Mouse (Mus musculus) cerebellum, adult 2 months (tissue): ENCODE results near the gene Txnrd3. TPM values are rescaled to one million over a fixed set of nuclear protein-coding genes. Genes with fewer than 3 reads are reported as not detected.

ENCODE experiments used
- DNase-seq, 2 experiments: peaks; one replicate each; pipeline ENCODE4 v3.0.0; 2021
- H3K27ac ChIP-seq: fragments of 200-500 bp; 2 replicates; pipeline ENCODE4 v1.5.1; 2012; ENCODE audit warnings: low read length, control low read depth, inconsistent platforms; ENCODE audit not compliant: insufficient read depth
- H3K27me3 ChIP-seq: fragments of 200-500 bp; 2 replicates; pipeline ENCODE4 v1.6.1; 2012; ENCODE audit warnings: inconsistent platforms, mild to moderate bottlenecking, low read length, moderate library complexity; ENCODE audit not compliant: control insufficient read depth, insufficient read depth
- H3K4me1 ChIP-seq: fragments of 200-500 bp; 2 replicates; pipeline ENCODE4 v1.6.1; 2011; ENCODE audit warnings: low read length; ENCODE audit not compliant: control insufficient read depth, insufficient read depth
- H3K4me3 ChIP-seq: fragments of 200-500 bp; replicated peaks from 2 replicates; pipeline ENCODE3; 2011; ENCODE audit warnings: mild to moderate bottlenecking, low read depth, low read length, control low read depth; ENCODE audit not compliant: insufficient read depth
- CTCF ChIP-seq: fragments of 200-500 bp; IDR thresholded peaks from 2 replicates; pipeline ENCODE4 v1.5.1; 2011; ENCODE audit warnings: low read depth, mild to moderate bottlenecking, control low read depth, low read length, moderate library complexity, borderline replicate concordance; ENCODE audit not compliant: insufficient read depth
- POLR2A ChIP-seq: fragments of 200-500 bp; IDR thresholded peaks from 2 replicates; pipeline ENCODE4 v1.6.1; 2011; ENCODE audit warnings: low read length, control low read depth, borderline replicate concordance; ENCODE audit not compliant: insufficient read depth
- WGBS: fragments of 180-500 bp; shearing (Covaris S2); methylation state at CpG from one replicate; pipeline ENCODE4 v1.1.7; 2018; 5-methylcytosine and 5-hydroxymethylcytosine counted together
- polyA plus RNA-seq: library from polyadenylated mRNA; depleted of rRNA; stranded (reverse); fragments of >200 nt; gene quantifications from 2 replicates; pipeline ENCODE4 v1.2.3, GENCODE M21; 2012

The Txnrd3 gene
- polyA plus RNA-seq, 1 experiment: 5.5 TPM

DNA sequence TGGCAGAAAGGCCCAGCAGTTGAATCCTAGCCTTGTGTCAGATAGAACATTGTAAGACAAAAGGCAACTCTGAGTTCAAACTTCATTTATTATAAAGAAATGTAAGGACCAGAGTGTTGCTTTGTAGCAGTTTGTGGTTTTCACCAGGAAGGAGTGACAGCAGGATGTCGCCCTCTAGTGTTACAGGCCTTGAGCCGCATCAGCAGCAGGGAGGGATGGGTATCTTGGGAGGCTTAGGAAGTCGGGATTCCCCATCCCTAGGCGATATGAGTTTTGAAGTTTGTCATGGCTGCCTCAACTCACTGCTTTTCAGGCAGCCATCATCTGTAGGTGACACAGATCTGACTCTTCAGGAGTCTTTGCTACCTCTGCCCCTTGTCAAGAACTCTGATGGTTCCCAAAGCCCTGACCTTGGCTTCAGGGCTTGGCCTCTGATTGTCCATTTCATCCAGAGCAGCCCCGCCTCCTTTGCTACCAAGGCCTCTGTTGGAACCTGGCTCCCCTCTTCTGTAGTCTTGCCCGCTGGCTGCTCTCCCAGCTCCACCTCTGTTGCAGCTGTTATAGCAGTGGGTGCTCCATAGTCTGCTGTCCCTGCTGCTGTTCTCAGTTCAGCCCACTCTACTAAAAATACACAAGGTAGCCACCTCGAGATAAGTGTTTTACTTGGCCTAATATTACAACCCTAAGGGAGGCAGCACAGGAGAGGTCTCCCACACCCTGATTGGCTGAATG is 16.1 kb downstream of the Txnrd3 start:
- no peak for DNase-seq
- H3K4me1 ChIP-seq: no peaks in the 10 kb centered on the region
- H3K4me3 ChIP-seq: no peak overlapping the region
- 25% methylated on average over 7 of the region's 7 CpGs for WGBS
- H3K27ac ChIP-seq: no peak overlapping the region
- TF ChIP-seq POLR2A (no peak), CTCF (peak; percentile 64; the same call in 1 of the 2 replicates)
- no peaks in the 10 kb centered on the region for H3K27me3 ChIP-seq

DNA sequence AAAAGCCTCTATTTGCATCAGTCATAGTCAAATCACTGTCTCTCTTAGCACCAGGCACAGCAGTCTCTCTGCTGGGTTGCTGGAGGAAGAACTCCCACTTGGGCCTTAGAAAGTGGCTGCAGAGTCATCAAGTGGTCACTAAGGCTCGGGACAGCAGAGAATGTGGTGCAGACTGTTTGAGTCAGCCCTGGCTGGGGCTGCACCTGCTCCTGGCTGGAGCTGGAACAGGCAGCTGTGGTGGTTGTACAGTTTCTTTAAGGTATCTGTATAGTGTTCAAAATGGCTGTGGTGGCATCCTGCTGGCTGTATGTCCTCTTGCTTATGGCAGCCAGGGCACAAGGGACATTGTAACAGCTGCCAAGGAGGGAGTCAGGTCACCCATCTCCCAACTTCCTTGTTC is 16.7 kb downstream of the Txnrd3 start:
- Histone ChIP-seq H3K4me1 (no peaks in the 10 kb centered on the region), H3K27ac (no peak overlapping the region), H3K4me3 (no peak overlapping the region), H3K27me3 (no peaks in the 10 kb centered on the region)
- no peak for TF ChIP-seq POLR2A
- TF ChIP-seq CTCF: no peak
- WGBS: 83% methylated on average over 1 of the region's 1 CpGs
- no peak for DNase-seq

DNA sequence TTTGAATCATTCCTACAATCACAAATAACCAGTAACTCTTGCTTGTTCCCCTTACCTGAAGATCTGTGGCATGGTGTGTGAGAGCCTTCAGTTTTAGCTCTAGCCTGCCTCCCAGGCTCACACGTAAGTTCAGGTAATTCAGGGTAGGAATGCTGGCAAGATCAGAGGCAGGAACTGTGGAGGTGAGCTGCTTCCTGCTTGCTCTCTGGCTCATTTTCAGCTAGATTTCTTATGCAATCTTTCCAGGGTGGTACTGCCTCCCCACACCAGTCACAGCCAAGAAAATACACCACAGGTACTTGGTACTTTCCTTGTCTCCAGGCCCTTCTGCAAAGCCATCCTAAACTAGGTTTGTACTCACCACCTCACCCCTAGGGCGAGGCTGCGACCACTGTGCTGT is 18.7 kb downstream of the Txnrd3 start:
- Histone ChIP-seq H3K4me3 (no peak overlapping the region), H3K27ac (no peak overlapping the region), H3K4me1 (no peaks in the 10 kb centered on the region), H3K27me3 (no peaks in the 10 kb centered on the region)
- no peak for TF ChIP-seq POLR2A
- no peak for TF ChIP-seq CTCF
- 77% methylated on average over 3 of the region's 3 CpGs for WGBS
- DNase-seq: no peak

DNA sequence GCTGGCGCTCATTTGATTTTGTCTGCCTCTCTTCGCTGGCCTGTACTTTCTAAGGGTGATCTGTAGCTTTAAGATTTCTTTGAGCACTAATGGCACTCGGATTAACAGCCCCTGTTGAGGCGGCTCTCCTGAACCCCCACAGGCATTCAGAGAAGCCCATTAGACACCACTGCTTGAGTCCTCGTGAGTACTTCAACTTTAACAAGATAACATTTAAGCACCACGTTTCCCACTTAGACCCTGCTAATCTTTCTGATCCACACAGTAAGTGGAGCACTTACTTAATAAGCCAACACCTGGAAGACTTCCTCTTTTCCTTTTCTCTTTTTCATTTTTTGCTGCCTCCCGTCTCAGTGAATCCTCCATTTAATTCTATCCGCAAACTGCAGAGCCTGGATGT is 21.4 kb downstream of the Txnrd3 start:
- 74% methylated on average over 8 of the region's 8 CpGs for WGBS
- H3K4me3 ChIP-seq: no peak overlapping the region
- no peak for DNase-seq
- H3K27ac ChIP-seq: no peak overlapping the region
- TF ChIP-seq POLR2A: no peak
- no peak for TF ChIP-seq CTCF
- no peaks in the 10 kb centered on the region for H3K27me3 ChIP-seq
- no peaks in the 10 kb centered on the region for H3K4me1 ChIP-seq

DNA sequence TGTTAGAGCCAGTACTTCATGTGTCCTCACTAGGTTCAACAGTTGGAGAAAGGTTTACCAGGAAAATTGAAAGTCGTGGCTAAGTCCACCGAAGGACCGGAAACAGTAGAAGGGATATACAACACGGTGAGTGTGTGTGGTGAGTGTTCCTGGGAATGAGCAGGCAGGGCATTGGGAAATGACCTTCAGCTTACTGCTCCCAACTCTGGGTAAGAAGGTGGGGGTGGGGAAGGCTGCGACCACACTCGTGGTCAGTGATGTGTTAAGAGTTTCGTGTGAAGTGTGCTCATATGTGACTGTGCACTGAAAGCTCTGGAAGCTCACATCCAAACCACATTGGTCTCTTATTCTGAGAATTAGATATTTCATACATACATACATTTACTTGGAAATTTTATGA is 21.9 kb downstream of the Txnrd3 start:
- WGBS: 81% methylated on average over 7 of the region's 7 CpGs
- no peak overlapping the region for H3K4me3 ChIP-seq
- no peak for DNase-seq
- H3K27me3 ChIP-seq: no peaks in the 10 kb centered on the region
- no peak overlapping the region for H3K27ac ChIP-seq
- no peaks in the 10 kb centered on the region for H3K4me1 ChIP-seq
- TF ChIP-seq POLR2A: no peak
- no peak for TF ChIP-seq CTCF

DNA sequence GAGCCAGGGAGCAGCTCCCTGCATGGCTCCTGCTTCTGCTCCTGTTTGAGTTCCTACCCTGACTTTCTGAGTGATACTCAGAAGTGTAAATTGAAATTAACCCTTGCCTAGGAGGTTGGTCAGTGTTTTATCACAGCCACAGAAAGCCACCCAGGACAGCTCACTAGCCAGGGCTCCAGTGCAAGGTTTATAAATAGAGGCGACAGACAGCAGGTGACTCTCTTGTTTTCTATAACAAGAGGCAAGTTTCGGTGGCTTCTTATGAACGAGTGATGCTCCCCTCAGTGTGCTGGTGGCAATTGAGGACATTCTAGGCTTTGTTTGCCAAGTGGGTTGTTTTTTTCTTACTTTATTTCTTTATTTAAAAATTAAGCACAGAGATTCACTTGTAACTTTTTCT is 23.2 kb downstream of the Txnrd3 start:
- WGBS: 70% methylated on average over 3 of the region's 3 CpGs
- no peak for TF ChIP-seq POLR2A
- no peak for TF ChIP-seq CTCF

DNA sequence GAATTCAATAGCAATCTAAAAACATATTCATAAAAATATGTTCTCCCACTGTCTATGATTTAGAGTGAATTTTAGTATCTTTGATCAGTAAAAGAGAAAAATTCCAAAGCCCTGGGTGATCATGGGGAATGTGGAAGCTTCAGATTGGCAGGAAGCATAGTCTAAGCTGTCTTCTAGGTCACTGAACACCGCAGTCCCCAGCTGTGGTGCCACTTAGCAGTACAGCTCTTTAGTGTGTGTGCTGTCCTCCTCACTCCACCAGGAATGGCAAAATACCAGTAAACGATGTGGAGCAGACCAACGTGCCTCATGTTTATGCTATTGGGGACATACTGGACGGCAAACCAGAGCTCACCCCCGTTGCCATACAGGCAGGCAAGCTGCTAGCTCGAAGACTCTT is 25.8 kb downstream of the Txnrd3 start:
- no peaks in the 10 kb centered on the region for H3K4me1 ChIP-seq
- no peak overlapping the region for H3K27ac ChIP-seq
- no peak for TF ChIP-seq CTCF
- TF ChIP-seq POLR2A: no peak
- no peaks in the 10 kb centered on the region for H3K27me3 ChIP-seq
- WGBS: 80% methylated on average over 6 of the region's 6 CpGs
- DNase-seq: no peak
- no peak overlapping the region for H3K4me3 ChIP-seq

More for the DNA sequence above, 23.2 kb downstream of the Txnrd3 start:
- no peak for DNase-seq
- Histone ChIP-seq H3K27ac (no peak overlapping the region), H3K27me3 (no peaks in the 10 kb centered on the region), H3K4me3 (no peak overlapping the region), H3K4me1 (no peaks in the 10 kb centered on the region)

DNA sequence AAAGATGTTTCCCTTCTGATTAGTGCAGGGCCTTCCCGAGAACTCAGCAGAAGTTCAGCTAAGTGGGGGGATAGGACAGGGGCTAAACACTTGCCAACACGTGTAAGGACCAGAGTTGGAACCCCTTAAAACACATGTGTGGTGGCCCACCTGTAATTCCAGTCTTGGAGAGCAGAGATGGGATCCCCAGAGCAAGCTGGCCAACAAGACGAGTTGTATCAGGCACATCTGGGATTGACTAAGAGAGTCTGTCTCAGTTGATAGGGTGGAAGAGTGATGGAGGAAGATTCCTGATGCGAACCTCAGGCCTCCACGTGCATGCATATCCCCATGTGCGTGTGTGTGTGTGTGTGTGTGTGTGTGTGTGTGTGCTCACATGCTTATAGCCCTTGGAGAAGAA is 27.6 kb downstream of the Txnrd3 start:
- Histone ChIP-seq H3K4me3 (no peak overlapping the region), H3K27me3 (no peaks in the 10 kb centered on the region), H3K27ac (no peak overlapping the region), H3K4me1 (no peaks in the 10 kb centered on the region)
- no peak for TF ChIP-seq CTCF
- WGBS: 86% methylated on average over 6 of the region's 6 CpGs
- DNase-seq: no peak
